Mouse (Mus musculus) lung, embryonic 14.5 days (tissue): ENCODE data around the gene Tnnt3. TPM values are rescaled to one million over a fixed set of nuclear protein-coding genes. Genes with fewer than 3 reads are reported as not detected.

Experiments
- ATAC-seq: fragments of 200-750 bp; cut with Nextera tagmentation; 2 replicates; pipeline ENCODE4 v1.8.0; 2017; ENCODE audit warnings: mild to moderate bottlenecking, moderate TSS enrichment, moderate library complexity; ENCODE audit not compliant: insufficient read depth
- DNase-seq: peaks from one replicate; pipeline ENCODE4 v3.0.0-alpha.2; 2015
- H3K27ac ChIP-seq: fragments of 300-500 bp; sonication (generic); 2 replicates; pipeline ENCODE4 v1.5.1; 2014; ENCODE audit warnings: low read depth, mild to moderate bottlenecking, moderate library complexity
- H3K27me3 ChIP-seq: fragments of 300-500 bp; sonication (generic); 2 replicates; pipeline ENCODE4 v1.6.1; 2014; ENCODE audit warnings: low read length, control low read depth; ENCODE audit not compliant: insufficient read depth
- H3K36me3 ChIP-seq: fragments of 300-500 bp; sonication (generic); 2 replicates; pipeline ENCODE4 v1.6.1; 2014; ENCODE audit warnings: control low read depth; ENCODE audit not compliant: insufficient read depth
- H3K4me1 ChIP-seq: fragments of 300-500 bp; sonication (generic); 2 replicates; pipeline ENCODE4 v1.6.1; 2014; ENCODE audit warnings: antibody characterized with exemption, control low read depth; ENCODE audit not compliant: insufficient read depth
- H3K4me2 ChIP-seq: fragments of 300-500 bp; sonication (generic); 2 replicates; pipeline ENCODE4 v1.6.1; 2014; ENCODE audit warnings: mild to moderate bottlenecking
- H3K4me3 ChIP-seq: fragments of 300-500 bp; sonication (generic); 2 replicates; pipeline ENCODE4 v1.5.1; 2014; ENCODE audit warnings: low read depth, low read length
- H3K9ac ChIP-seq: fragments of 300-500 bp; sonication (generic); 2 replicates; pipeline ENCODE4 v1.6.1; 2014
- H3K9me3 ChIP-seq: fragments of 300-500 bp; sonication (generic); 2 replicates; pipeline ENCODE4 v1.6.1; 2016; ENCODE audit warnings: low read depth, low read length, control low read depth
- CTCF ChIP-seq: IDR thresholded peaks from 2 replicates; pipeline ENCODE4 v1.5.1; 2016; ENCODE audit warnings: antibody characterized with exemption, low read depth
- WGBS: fragments of 180-500 bp; shearing (Covaris S2); extraction: QIAGEN DNeasy Blood & Tissue Kit; methylation state at CpG from one replicate; pipeline ENCODE4 v1.1.7; 2014; 5-methylcytosine and 5-hydroxymethylcytosine counted together
- polyA plus RNA-seq: library from polyadenylated mRNA; unstranded; fragments of >200 nt; fragmentation: Nextera tagmentation; extraction: Ambion mirVana; gene quantifications from 2 replicates; pipeline ENCODE4 v1.2.1, GENCODE M21; 2014

The Tnnt3 gene
- polyA plus RNA-seq, 1 experiment from 2014 or later = 1.5 TPM

- WGBS = 0% methylated on average over 1 of the region's 1 CpGs
- no peak overlapping the region for H3K4me3 ChIP-seq
- peak overlapping the region; percentile 98 for H3K27ac ChIP-seq
- no peak for ATAC-seq
- H3K9me3 ChIP-seq = no peaks in the 10 kb centered on the region
- H3K9ac ChIP-seq = no peak overlapping the region; the same call in 1 of the 2 replicates
- DNase-seq = peak; percentile 85
- no peaks in the 10 kb centered on the region for H3K36me3 ChIP-seq
- no peak for TF ChIP-seq CTCF
- no peak overlapping the region for H3K4me2 ChIP-seq
- H3K4me1 ChIP-seq = peaks cover 34% of the 10 kb centered on the region
- H3K27me3 ChIP-seq = no peaks in the 10 kb centered on the region
These were observed 56.0 kb downstream of the Tnnt3 start for GRCm38 (mm10) chr7:142554625-142555024.

- H3K4me3 ChIP-seq = no peak overlapping the region
- H3K9ac ChIP-seq = no peak overlapping the region
- H3K9me3 ChIP-seq = no peaks in the 10 kb centered on the region
- peak overlapping the region; percentile 98; the same call in 1 of the 2 replicates for H3K27ac ChIP-seq
- no peak overlapping the region for H3K4me2 ChIP-seq
- 83% methylated on average over 8 of the region's 8 CpGs for WGBS
- ATAC-seq (no peak), DNase-seq (no peak)
- H3K36me3 ChIP-seq = no peaks in the 10 kb centered on the region
- TF ChIP-seq CTCF = 0 out of 2 replicates have a peak, but pooled peaks have one; percentile 13
- peaks cover 34% of the 10 kb centered on the region for H3K4me1 ChIP-seq
- no peaks in the 10 kb centered on the region for H3K27me3 ChIP-seq
These were observed 56.9 kb downstream of the Tnnt3 start for GRCm38 (mm10) chr7:142555366-142556088.

- Histone ChIP-seq H3K27ac (no peak overlapping the region), H3K4me1 (peaks cover 34% of the 10 kb centered on the region), H3K4me2 (no peak overlapping the region), H3K9ac (no peak overlapping the region), H3K36me3 (no peaks in the 10 kb centered on the region), H3K27me3 (no peaks in the 10 kb centered on the region), H3K9me3 (no peaks in the 10 kb centered on the region), H3K4me3 (no peak overlapping the region)
- DNase-seq (no peak), ATAC-seq (no peak)
- TF ChIP-seq CTCF = no peak
- 93% methylated on average over 2 of the region's 2 CpGs for WGBS
These were observed 57.4 kb downstream of the Tnnt3 start for GRCm38 (mm10) chr7:142556089-142556476.

DNA sequence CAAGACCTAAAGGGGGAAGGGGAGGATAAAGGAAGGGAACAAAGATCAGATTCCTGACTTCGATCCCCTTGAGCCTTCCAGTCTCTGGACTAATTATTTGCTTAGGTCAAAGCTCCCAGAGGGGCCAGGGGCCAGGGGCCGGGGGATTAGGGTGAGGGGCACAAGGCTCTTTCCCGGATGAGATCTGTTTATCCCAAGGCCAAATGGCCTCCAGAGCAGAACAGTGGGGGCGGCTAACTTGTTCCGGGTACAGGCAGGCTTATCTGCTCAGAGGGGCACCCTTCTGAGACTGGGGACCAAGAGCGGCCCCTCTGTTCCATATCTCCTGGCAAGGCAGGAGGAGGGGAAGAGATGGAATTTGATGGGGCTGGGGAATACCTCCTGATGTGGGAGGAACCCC is 59.1 kb downstream of the Tnnt3 start:
- Histone ChIP-seq H3K9ac (no peak overlapping the region), H3K4me3 (no peak overlapping the region), H3K4me2 (no peak overlapping the region), H3K27me3 (no peaks in the 10 kb centered on the region), H3K4me1 (peaks cover 43% of the 10 kb centered on the region), H3K27ac (no peak overlapping the region), H3K9me3 (no peaks in the 10 kb centered on the region), H3K36me3 (no peaks in the 10 kb centered on the region)
- TF ChIP-seq CTCF = no peak
- WGBS = 23% methylated on average over 6 of the region's 6 CpGs
- no peak for DNase-seq
- no peak for ATAC-seq

DNA sequence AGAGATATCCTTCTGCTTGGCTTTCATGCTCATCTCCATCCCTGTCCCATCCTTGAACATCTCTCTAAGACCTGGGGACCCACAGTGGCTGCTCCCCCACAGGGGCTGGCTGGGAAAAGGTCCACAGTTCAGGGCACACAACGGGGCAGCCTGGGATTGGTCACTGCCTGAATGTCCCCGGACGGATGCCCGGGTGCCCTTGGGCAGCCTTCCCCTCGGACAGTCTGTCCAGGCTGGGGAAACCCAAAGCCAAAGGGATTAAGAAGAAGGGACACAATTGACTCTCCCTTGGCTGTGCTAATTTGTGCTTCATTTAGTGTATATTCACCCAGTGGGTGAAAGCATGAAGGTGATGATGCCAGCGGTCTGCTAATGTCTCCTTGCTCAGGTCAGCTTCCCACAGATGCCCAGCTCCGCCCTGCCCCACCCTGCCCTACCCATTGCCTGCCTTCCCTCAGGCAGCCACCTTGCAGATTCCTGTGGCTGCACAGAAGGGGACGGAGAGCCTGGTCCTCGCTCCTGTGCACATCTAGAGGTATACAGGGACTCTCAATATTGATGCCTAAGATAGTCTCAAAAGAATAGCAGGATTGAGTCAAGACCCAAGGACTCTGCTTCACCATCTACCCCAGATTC is 60.0 kb downstream of the Tnnt3 start:
- DNase-seq (no peak), ATAC-seq (no peak)
- 92% methylated on average over 9 of the region's 9 CpGs for WGBS
- H3K27me3 ChIP-seq = no peaks in the 10 kb centered on the region
- H3K4me1 ChIP-seq = peaks cover 38% of the 10 kb centered on the region
- no peaks in the 10 kb centered on the region for H3K36me3 ChIP-seq
- H3K4me2 ChIP-seq = no peak overlapping the region
- no peak overlapping the region for H3K27ac ChIP-seq
- no peak for TF ChIP-seq CTCF
- H3K4me3 ChIP-seq = no peak overlapping the region
- H3K9ac ChIP-seq = no peak overlapping the region
- no peaks in the 10 kb centered on the region for H3K9me3 ChIP-seq

- ATAC-seq (no peak), DNase-seq (no peak)
- H3K27me3 ChIP-seq = no peaks in the 10 kb centered on the region
- H3K9ac ChIP-seq = no peak overlapping the region
- no peak overlapping the region for H3K4me3 ChIP-seq
- 25% methylated on average over 5 of the region's 5 CpGs for WGBS
- no peak overlapping the region for H3K27ac ChIP-seq
- TF ChIP-seq CTCF = no peak
- no peaks in the 10 kb centered on the region for H3K9me3 ChIP-seq
- H3K36me3 ChIP-seq = no peaks in the 10 kb centered on the region
- peaks cover 35% of the 10 kb centered on the region for H3K4me1 ChIP-seq
- no peak overlapping the region for H3K4me2 ChIP-seq
These were observed 61.1 kb downstream of the Tnnt3 start for GRCm38 (mm10) chr7:142559651-142560175.
